ENCODE assay signal across 10 mouse cellular contexts in genomic region chr19:56817851-56818526, GRCm38 (mm10). TPM values are rescaled to one million over a fixed set of nuclear protein-coding genes. Genes with fewer than 3 reads are reported as not detected.
DNase-seq lines count a peak whose midpoint lies in the region; ATAC-seq lines count a peak whose summit lies in the region.
"Had no signal": no experiment of that assay in that cellular context is flagged by ENCODE, and none has a peak within 500 bp of the region (broad histone marks: within the 10 kb centered on the region; RNA-seq: fewer than 3 reads in every experiment).

No protein-coding gene starts in this region.

- ATAC-seq in heart, embryonic 12.5 days (ENCODE audit: insufficient number of reproducible peaks, low FRiP score), result no peak
- ATAC-seq: Patski had no signal

- no peak overlapping the region for H3K4me3 ChIP-seq in heart, embryonic 12.5 days
- H3K4me3 ChIP-seq: midbrain, embryonic 12.5 days had no signal

- DNase-seq in layer of hippocampus, postnatal 14 days (ENCODE audit: low spot score in 2 of 2), result peak; percentile 15 to 37
- no peak for DNase-seq in layer of hippocampus, adult 9-10 months (ENCODE audit: low spot score)
- peak; percentile 33 to 34 for DNase-seq in cerebellum, postnatal 36 days
- peak; percentile 59 to 73 for DNase-seq in kidney, postnatal 4 days
- peak; percentile 62 for DNase-seq in right cerebral cortex, postnatal 4 days
- no peak for DNase-seq in thymus, postnatal 36 days
- no peak for DNase-seq in spleen, postnatal 36 days (ENCODE audit: low spot score in 2 of 2)

- H3K27me3 ChIP-seq in heart, embryonic 12.5 days (replicated peaks), result no peaks in the 10 kb centered on the region
- H3K27me3 ChIP-seq: midbrain, embryonic 12.5 days; Patski had no signal

- 0 out of 2 replicates have a peak overlapping the region, but pooled peaks have one; percentile 33 for H3K9ac ChIP-seq in heart, embryonic 12.5 days
- H3K9ac ChIP-seq: midbrain, embryonic 12.5 days had no signal

- peak overlapping the region; percentile 58 for H3K4me2 ChIP-seq in heart, embryonic 12.5 days
- H3K4me2 ChIP-seq: midbrain, embryonic 12.5 days had no signal

- H3K27ac ChIP-seq in heart, embryonic 12.5 days (ENCODE audit: poor library complexity, severe bottlenecking), result peak overlapping the region; percentile 88
- H3K27ac ChIP-seq: midbrain, embryonic 12.5 days had no signal

- H3K9me3 ChIP-seq in heart, embryonic 12.5 days (replicated peaks), result no peaks in the 10 kb centered on the region
- H3K9me3 ChIP-seq: midbrain, embryonic 12.5 days had no signal

- H3K4me1 ChIP-seq in heart, embryonic 12.5 days (replicated peaks), result peaks cover 65% of the 10 kb centered on the region

- 23% methylated on average over 14 of the region's 14 CpGs for WGBS in heart, embryonic 12.5 days

- peaks cover 10% of the 10 kb centered on the region for H3K36me3 ChIP-seq in heart, embryonic 12.5 days

RNA-seq across cellular contexts. Expression of gene Ccdc186, which starts 4.0 kb away (rescaled TPM):
- 10 to 100 TPM; 37.8 to 44.7 TPM for total RNA-seq in layer of hippocampus, postnatal 14 days (2021)
- 19.5 and 20.3 TPM in 2 replicates for polyA plus RNA-seq in heart, embryonic 12.5 days (2016; fragmentation: Nextera tagmentation; extraction: Ambion mirVana)

RNA-seq across cellular contexts. Expression of gene Tdrd1, which starts 8.0 kb away (rescaled TPM):
- under 1 TPM; 0.46 to 0.55 TPM for total RNA-seq in layer of hippocampus, postnatal 14 days (2021)
- 0.89 and 0.97 TPM in 2 replicates for polyA plus RNA-seq in heart, embryonic 12.5 days (2016; fragmentation: Nextera tagmentation; extraction: Ambion mirVana)

RNA-seq across cellular contexts. Expression of gene Vwa2, which starts 56.1 kb away (rescaled TPM):
- total RNA-seq in layer of hippocampus, postnatal 14 days (2021), result under 1 TPM; 0.19 to 0.28 TPM
- polyA plus RNA-seq in heart, embryonic 12.5 days (2016; fragmentation: Nextera tagmentation; extraction: Ambion mirVana), result 0.22 and 0.23 TPM in 2 replicates

Comparison
In these comparisons a context has a peak if more than half of its experiments do, and no peak if none do; other contexts are left out.
1. DNase-seq: peak in layer of hippocampus, postnatal 14 days (2 of 2), cerebellum, postnatal 36 days (2 of 2), kidney, postnatal 4 days (2 of 2) and right cerebral cortex, postnatal 4 days (single experiment); none in layer of hippocampus, adult 9-10 months (single experiment), thymus, postnatal 36 days (0 of 2) and spleen, postnatal 36 days (0 of 2).